In genomic region chr19:36867416-36867815, GRCm38 (mm10) we compare ENCODE assay signal across 16 mouse cellular contexts.
"Had no signal": no experiment of that assay in that cellular context is flagged by ENCODE, and none has a peak within 500 bp of the region (broad histone marks: within the 10 kb centered on the region; RNA-seq: fewer than 3 reads in every experiment).

No protein-coding gene starts in this region.

- H3K9me3 ChIP-seq: lung, embryonic 15.5 days; megakaryocyte, embryonic 14.5 days; midbrain, embryonic 13.5 days; midbrain, embryonic 15.5 days; neural tube, embryonic 12.5 days; stomach, embryonic 15.5 days had no signal

- DNase-seq: lung, postnatal 14 days; lung, postnatal 36 days; right cerebral cortex, postnatal 14 days; thymus, adult 2 months; thymus, postnatal 25 days; thymus, postnatal 4 days had no signal

- H3K27ac ChIP-seq: lung, embryonic 15.5 days; macrophage; midbrain, embryonic 13.5 days; midbrain, embryonic 15.5 days; neural tube, embryonic 12.5 days; stomach, embryonic 15.5 days; stomach, postnatal 0 days had no signal

- H3K27me3 ChIP-seq: lung, embryonic 15.5 days; megakaryocyte, embryonic 14.5 days; midbrain, embryonic 13.5 days; midbrain, embryonic 15.5 days; neural tube, embryonic 12.5 days; stomach, embryonic 15.5 days had no signal

- H3K4me1 ChIP-seq: lung, embryonic 15.5 days; megakaryocyte, embryonic 14.5 days; midbrain, embryonic 13.5 days; midbrain, embryonic 15.5 days; neural tube, embryonic 12.5 days; stomach, embryonic 15.5 days had no signal

- H3K4me3 ChIP-seq: lung, embryonic 15.5 days; megakaryocyte, embryonic 14.5 days; midbrain, embryonic 13.5 days; midbrain, embryonic 15.5 days; neural tube, embryonic 12.5 days; stomach, embryonic 15.5 days had no signal

- H3K4me2 ChIP-seq: lung, embryonic 15.5 days; midbrain, embryonic 11.5 days; midbrain, embryonic 13.5 days; midbrain, embryonic 15.5 days; neural tube, embryonic 12.5 days; stomach, embryonic 15.5 days had no signal

- ATAC-seq: lung, postnatal 0 days; midbrain, embryonic 13.5 days; midbrain, embryonic 15.5 days had no signal

- H3K9ac ChIP-seq: lung, embryonic 15.5 days; midbrain, embryonic 13.5 days; midbrain, embryonic 15.5 days; neural tube, embryonic 12.5 days; stomach, embryonic 15.5 days had no signal
